Mouse (Mus musculus) kidney, postnatal 4 days (tissue): ENCODE measurements around the gene Gid4.
A peak's percentile ranks its signal among the peaks of the same experiment; 100 is the strongest.
"Not testable (repeated sequence)": the region's sequence is repeated elsewhere in the genome, so short reads cannot be mapped to it uniquely, and the experiment has no call there.

ENCODE experiments used
- DNase-seq, 2 experiments: peaks; one replicate each; pipeline ENCODE4 v3.0.0; 2021; ENCODE audit warnings: mixed read lengths in 2 of 2

Gid4 gene

DNA sequence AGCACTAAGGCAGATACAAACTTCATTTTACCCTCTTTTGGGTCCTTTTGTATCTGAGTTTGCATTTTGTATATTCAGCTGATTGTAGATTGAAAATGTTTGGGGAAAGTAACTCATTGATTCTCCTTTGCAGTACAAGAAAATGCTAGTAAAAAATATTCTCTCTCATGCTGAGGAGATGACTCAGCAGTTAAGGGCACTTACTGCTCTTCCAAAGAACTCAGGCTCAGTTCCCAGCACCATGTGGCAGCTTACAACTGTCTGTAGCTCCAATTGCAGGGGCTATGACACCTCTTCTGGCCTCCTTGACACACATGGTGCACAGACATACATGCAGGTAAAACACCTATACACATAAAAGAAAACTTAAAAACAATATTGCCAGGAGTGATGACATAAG is 16.6 kb downstream of the Gid4 start:
- DNase-seq: no peak

DNA sequence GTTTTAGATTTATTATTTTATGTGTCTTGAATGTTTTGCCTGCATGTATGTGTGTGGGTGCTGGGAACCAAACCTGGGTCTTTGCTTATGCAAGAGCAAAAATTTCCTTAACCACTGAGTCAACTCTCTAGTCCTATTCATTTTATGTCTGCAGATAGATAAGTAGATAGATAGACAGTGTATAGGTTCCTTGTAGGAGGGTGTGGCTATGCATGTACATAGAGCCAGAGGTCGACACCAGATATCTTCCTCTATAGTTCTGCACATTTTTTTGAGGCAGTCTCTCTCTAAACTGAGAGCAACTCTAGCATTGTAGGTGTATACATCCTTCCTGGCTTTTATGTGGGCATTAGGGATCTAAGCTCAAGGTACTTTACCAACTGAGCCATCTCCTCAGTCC is 18.2 kb downstream of the Gid4 start:
- DNase-seq: no peak

DNA sequence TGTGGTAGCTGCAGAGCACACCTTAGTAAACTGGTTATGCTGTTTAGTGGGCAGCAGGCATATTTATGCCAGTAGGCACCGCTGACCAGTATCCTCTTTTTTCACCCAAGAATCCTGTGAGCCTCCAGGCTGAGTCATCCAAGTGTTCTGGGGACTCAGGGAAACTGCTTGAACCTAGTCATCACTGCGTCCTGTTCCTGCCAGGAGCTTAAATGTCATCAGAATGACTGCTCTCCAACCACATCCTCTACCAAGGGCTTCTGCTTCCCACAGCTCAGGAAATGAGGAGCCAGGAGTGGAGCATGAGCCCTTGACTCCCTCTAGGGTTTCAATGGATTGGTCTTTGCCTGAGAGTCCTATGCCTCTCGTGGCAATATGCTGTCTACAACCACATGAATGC is 19.7 kb downstream of the Gid4 start:
- no peak for DNase-seq

DNA sequence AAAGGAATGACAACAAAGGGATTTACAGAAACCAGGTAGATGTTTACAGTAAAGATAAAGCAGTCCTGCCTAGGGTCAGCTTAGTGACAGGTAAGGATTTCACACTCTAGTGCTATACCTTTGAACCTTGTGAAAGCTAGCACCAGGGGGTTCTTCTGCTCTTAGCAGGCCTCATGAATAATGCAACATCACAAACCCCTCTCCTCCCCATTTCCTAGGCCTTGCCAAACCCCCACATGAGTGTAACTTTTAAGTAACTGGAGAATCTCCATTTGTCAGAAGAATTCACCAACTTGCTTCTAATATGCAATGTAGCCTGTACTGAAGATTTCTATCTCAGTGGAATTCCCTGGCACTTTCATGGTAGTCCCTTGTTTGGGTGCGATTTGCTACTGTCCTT is 22.7 kb downstream of the Gid4 start:
- not testable (repeated sequence) for DNase-seq

DNA sequence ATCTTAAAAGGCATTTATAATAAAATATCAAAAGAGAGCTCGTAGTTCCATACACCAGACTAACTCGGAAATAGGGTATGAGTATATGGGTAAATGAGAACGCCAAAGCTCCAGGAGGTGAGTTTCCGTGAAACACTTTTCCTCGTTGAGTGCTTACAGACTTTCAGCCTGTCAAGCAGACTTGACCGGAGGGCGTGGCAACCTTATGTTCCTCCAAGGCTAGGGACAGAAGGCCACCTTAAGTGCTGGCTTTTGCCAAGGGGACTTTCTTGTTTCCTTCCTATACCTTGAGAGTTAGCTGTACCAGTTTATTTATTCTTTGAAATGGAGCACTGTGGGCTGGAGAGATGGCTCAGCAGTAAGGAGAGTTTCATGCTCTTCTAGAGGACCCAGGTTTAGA is 23.2 kb downstream of the Gid4 start:
- peak in 1 of 2 experiments; percentile 8 for DNase-seq

DNA sequence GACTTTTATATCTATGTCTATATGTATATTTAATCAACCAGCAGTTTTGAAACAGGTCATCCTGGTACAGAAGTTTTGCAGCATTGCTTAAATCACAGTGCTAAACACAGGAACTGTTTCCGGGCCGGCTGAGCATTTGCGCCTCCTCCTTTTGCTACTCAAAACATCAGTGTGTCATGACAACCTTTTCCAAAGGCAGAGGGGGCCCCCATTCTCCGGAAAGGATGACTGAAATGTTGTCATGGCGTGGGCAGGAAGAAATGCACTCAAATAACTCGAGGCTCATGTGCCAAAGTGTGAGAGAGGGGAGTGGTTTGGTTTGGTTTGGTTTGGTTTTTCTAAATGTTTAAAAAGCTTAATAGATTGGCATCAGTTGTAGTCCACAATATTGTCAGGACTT is 26.0 kb downstream of the Gid4 start:
- DNase-seq: no peak

DNA sequence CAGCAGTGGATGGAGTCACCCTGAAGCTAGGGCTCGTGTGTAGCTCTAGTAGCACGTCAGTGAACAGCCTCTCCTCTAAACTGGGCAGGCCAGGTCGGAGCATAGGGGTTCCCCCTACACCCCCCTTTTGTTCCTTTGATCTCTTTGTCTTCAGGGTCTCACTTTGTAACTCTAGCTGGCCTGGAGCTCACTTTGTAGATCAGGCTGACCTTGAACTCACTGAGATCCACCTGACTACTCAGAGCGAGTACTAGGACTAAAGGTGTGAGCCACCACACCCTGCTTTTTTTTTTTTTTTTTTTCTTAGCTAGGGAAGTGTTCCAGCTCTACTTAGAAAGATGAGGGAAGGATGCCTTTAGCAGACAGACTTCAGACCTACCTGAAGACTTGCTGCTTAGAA is 27.1 kb downstream of the Gid4 start:
- DNase-seq: no peak

DNA sequence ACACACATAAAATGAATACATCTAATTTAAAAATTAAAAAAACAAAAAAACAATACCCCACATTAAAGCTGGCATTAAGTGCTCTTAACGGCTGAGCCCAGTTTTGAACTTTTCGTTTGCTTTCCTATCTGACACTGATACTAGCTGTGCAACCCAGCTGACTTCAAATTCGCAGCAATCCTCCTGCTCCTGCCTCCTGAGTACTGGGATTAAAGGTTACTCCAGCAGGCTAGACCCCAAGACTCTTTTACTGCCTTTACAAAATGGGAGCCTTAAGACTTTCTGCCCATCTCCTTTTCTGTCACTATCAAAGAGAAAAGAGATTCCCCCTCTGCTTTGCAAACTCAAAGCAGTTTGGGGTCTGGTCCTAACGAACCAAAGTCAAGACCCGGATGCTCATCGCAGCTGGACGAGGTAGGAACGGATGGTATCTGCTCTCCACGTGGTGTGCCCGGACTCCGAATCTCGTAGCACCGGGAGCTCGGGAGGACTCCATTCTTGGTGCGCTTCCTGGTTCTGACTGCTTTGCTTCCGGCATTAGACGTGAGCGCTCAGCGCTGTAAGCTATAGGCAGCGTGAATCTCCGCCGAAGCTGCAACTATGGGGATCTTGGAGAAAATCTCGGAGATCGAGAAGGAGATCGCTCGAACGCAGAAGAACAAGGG is 37.3 kb downstream of the Gid4 start, which contains the start of gene Drg2:
TSS of gene Drg2 (plus strand) at position 512 of the 665 bp plus-strand sequence.
- DNase-seq: peak; percentile 93 to 94

DNA sequence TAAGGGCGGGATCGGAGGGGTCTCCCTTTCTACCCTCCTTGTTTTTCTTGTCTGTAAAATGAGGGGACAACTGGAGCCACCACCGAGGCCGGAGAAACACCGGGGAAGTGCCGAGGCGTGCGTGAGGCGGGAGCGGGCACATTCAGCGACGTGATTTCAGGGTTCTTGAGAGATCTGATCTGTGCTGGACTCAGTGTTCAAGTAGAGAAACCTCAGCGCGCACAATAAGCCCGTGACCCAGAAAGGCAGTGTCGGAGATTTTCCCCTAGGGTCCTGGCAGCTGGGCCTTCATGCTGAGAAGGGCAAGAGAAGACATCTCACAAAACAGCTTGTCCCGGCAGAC is 37.8 kb downstream of the Gid4 start:
- DNase-seq: no peak

DNA sequence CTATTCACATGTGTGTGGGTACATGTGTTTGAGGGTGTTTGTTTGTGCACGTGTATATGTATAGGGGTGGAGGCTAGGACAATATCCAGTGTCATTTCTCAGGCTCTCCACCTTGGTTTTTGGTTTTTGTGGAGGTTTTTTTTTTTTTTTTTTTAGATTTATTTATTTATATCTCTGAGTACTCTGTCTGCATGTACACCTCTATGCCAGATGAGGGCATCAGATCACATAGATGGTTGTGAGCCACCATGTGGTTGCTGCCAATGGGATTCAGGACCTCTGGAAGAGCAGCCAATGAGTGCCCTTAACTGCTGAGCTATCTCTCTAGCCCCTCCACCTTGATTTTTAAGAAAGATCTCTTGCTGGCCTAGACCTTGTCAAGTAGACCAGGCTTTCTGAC is 41.0 kb downstream of the Gid4 start:
- no peak for DNase-seq

DNA sequence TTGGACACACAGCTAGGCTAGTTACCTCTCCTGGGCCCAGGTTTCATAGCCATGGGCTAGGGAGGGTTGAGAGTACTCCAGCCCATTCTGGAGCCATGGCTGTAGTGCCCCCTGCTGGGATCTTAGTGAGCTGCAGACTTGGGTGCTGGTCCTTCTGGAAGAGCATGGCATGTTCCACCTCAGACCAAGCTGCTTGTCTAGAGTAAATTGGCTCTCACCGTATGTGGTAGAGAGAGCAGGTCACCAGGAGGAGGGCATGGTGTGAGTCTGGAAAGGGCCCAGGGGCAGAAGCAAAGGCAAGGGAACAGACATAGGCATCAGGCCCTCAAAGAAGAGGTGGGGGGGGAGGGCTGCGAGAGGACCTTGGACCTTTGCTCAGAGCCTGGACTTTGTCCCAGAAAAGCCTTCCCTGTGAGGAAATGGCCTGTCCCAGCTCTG is 49.0 kb downstream of the Gid4 start:
- peak; percentile 61 to 70 for DNase-seq

DNA sequence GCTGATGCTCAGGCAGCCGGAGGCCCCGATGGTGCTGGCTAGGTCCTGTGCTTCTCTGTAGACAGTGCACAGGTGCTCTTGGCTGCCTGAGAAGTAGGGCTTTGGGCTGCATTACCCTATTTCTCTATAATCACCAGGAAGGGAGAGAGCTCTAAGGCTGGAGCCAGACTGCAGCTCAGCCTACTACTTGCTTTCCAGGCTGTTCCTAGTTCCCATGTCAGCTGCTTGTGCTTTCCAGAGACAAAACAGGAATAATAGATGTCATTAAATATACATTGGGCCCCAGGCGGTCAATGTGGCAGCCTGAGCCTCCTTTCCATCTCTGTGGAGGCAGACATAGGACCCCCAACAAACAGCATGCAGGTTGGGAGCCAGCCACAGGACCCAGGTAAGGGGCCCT is 52.1 kb downstream of the Gid4 start, which contains the start of gene Myo15:
TSS of gene Myo15 (plus strand) at position 301 of the 400 bp plus-strand sequence.
- DNase-seq: no peak

DNA sequence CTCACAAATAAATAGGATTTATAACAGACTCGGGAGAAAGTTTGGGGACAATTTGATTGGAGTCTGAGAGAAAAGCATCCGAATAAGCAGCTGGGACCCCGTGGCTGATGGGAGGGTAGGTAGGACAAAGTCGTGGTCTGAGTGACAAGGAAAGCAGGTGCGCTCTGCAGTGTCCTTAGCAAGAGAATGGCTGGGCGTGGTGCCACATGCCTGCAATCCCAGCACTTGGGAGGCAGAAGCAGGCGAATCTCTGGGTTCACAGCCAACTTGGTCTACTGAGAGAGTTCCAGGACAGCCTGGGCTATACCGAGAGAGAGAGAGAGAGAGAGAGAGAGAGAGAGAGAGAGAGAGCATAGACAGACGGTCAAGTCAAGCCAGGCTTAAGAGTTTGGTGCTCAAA is 53.8 kb downstream of the Gid4 start:
- DNase-seq: no peak

DNA sequence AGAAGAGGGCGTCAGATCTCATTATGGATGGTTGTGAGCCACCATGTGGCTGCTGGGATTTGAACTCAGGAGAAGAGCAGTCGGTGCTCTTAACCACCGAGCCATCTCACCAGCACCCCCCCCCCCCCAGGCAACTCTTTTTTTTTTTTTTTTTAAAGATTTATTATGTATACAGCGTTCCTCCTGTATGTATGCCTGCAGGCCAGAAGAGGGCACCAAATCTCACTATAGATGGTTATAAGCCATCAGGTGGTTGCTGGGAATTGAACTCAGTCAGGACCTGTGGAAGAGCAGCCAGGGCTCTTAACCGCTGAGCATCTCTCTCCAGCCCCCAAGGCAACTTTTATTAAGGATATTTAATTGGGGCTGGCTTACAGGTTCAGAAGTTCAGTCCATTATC is 57.6 kb downstream of the Gid4 start:
- DNase-seq: no peak

DNA sequence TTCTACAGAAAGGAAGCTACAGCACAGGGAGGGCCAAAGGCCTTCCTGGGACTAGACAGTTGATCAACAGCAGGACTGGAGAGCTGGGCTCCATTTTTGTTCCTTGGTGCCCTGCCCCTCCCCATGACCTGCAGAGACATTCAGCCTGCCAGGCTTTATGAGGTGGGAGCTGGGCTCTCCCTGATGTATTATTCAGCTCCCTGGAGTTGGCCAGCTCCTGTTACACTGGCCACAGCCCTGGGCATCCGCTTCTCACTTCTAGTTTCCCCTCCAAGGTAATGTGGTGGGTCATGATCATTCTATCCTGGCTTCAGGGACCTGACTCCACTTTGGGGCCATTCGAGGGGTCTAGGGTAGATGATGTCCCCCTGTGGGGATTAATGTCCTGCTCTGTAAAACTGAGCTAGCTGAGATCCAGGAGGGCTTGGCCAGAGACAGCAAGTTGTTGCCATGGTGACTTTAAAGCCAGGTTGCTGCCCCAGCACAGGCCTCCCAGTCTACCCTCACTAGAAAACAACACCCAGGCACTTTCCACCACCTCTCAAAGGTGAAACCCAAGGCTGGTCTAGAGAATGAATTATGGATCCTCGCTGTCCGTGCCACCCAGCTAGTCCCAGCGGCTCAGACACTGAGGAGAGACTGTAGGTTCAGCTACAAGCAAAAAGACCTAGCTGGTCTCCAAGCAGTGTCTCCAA is 58.9 kb downstream of the Gid4 start:
- no peak for DNase-seq

DNA sequence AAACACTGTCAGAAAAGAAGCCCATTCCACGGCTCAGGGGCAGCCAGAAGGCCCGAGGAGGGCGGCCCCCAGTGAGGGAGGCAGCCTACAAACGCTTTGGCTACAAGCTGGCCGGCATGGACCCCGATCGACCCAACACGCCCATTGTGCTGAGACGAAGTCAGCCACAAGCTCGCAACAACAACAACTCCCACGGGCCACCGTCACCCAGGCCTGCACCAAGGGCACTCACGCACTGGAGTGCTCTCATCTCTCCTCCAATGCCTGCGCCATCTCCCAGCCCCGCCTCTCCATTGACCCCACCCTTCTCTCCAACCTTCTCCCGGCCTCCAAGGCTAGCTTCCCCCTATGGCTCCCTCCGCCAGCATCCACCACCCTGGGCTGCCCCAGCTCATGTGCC is 61.2 kb downstream of the Gid4 start:
- peak; percentile 39 to 54 for DNase-seq

DNA sequence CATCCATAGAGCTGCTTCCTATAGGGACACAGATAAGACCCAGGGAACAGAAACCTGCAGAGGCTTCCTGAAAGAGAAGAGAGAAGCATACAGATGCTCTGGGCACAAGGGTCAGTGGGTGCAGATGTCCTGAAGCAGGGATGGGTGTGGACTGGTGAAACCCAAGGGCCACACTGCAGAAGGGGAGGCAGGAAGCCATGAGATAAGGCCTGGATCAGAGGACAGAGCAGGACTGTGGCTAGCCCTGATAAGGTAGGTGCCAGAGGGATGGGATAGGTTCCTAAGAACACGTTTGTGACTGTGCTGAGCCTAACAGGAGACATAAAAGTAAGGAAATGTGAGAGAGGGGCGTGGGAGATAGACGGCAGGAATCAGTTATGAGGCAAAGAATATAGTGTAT is 69.3 kb downstream of the Gid4 start:
- no peak for DNase-seq

DNA sequence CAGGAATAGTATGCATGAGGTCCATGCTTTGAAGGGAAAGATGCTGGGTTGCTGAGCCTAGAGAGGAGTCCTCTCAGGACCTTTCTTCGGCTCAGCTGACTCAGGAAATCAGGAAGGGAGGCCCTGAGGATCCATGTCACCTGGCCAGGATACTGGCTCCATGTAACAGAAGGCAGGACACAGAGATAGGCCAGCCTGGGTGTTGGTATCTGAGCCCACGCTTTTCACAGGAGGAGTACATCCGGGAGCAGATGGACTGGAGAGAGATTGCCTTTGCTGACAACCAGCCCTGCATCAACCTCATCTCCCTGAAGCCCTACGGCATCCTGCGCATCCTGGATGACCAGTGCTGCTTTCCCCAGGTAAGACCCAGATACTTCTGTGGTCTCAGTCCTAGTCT is 75.8 kb downstream of the Gid4 start:
- no peak for DNase-seq

DNA sequence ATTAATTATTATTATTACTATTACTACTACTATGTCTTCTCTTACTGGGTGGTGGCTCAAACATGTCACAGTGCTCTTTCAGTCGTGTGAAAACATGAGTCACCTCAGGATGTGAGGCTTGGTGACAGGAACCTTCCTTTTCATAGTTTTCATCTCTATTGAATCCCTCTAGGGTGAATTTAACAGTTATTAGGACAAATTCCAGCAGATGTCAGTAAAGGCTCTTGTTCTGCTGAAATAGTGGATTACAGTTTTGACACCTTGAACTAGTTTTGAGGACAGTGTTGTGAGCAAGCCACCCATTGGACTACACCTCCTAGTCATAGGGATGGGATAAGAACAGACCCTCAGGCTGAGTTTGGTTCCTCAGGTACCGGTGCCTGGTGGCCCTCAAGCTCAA is 78.7 kb downstream of the Gid4 start:
- DNase-seq: no peak
